Mouse (Mus musculus) A20 (cell line): ENCODE measurements around the gene Rbm47.

ENCODE experiments used
- DNase-seq: peaks from one replicate; pipeline ENCODE4 v3.0.0-alpha.2; 2011; ENCODE audit warnings: low read depth, low spot score

Rbm47 gene

DNA sequence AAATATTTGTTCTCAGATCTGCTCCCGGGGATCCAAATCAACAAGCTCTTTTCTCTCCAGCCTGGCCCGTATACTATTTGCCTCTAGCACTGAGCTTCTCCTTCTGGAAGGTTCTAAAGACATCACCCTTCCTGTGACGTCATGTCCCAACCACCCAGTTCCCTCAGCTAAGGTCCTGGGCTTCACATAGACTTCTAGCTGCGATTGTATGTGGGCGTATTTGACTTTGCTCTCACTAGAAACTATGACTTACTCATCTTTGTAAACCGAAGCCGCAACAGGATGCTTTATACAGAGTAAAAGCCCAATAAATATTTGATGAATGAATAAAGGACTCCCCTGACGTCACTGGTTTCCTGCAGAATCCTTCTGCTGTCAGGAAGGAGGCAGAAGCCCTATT lies 7.2 kb downstream of the Rbm47 start:
- no peak for DNase-seq

DNA sequence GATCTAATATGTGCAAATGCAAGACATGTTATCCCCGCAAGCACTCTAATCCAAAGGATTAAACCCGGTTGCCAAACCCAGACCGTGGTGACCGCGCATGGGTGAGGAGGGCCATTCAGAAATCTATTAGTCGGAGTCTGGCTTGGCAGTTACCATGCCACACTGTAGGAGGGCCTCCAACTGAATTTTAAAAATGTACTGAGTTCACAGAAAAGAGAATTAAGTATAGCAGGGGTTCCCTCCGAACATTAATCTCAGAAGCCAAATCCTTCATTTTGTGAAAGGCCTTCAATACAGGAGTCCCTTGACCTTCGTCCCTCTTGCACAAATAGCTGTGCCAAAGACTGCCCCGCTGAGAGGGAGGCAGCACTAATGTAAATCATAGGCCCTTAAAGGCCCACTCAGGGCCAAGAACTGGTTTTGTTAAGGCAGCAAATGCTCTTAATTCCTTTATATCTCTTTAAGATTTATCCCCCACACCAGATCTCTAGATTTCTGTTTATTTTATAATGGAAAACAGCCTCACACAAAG lies 16.4 kb downstream of the Rbm47 start:
- no peak for DNase-seq

DNA sequence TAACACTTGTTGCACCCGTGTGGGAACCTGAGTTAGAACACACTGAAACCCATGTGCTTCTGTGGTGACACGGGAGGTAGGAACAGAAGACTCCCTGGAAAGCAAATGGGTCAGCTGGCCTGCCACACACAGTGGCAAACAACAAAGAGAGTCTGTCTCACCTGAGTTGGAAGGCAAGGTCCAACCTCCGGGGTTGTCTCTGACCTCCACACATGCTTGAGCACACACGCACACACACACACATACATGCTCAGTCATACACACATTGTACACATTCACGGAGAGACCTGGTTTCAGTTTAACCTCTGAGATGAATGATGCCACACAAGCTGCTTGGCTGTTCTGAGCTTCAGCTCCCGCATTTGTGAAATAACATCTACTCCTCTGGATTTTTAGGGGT lies 18.3 kb downstream of the Rbm47 start:
- DNase-seq = no peak

DNA sequence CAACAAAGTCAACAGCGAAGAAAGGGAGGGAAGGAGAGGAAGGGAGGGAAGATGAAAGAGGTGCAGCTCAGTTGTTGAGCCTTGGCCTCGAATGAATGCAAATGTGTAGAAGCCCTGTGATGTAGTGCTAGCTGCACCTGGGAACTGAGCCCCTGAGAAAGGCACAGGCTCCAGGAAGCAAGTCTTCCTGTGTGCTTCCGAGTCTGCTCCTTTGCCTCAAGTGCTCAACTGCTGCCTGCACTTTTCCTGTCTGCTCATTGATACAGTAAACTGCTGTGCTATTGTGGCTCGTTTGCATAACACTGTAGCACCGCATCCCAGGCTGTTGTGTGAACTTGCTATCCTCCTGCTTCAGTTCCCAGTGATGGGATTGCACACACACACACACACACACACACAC lies 19.4 kb downstream of the Rbm47 start:
- no peak for DNase-seq

DNA sequence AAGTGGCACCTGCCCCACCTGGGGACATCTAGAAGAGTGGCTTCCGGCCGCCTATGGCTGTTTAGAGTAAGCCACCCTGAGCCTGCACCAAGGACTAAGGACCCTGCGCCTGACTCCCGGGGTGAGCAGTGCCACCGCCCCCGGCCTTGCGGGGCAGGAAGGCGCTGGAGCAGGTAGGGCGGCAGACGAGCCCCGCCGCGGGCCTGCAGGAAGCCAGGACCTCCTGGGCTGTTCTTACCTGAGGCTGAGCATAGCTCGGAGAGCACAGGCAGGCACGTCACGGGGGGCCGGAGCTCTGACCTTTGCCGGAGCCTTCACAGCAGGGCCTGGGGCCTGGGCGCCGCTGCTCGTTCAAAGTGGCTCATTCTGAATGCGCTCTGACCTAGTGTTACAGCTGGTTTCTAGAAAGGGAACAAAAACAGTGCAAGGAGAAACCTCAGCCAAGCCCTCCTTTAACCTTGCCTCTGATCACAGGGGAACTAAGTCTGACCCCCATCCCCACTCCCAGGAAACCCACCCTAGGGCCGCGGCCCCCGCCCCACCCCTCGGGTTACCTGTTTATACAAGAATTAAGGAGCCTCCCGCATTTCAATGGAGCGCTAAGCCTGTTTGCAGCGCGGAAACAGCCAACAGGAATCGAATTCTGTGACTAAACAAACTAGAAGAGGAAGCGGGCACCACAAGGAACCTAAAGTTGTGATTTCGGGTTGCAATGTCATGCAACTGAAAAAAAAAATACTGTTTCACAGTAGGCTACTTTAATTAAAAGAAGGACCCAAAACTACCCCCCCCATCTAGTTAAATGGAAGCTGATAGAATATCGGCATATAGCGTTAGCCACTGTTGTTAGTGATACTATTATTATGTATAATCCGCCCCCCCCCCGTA lies 21.4 kb downstream of the Rbm47 start:
- DNase-seq = peak; percentile 72

DNA sequence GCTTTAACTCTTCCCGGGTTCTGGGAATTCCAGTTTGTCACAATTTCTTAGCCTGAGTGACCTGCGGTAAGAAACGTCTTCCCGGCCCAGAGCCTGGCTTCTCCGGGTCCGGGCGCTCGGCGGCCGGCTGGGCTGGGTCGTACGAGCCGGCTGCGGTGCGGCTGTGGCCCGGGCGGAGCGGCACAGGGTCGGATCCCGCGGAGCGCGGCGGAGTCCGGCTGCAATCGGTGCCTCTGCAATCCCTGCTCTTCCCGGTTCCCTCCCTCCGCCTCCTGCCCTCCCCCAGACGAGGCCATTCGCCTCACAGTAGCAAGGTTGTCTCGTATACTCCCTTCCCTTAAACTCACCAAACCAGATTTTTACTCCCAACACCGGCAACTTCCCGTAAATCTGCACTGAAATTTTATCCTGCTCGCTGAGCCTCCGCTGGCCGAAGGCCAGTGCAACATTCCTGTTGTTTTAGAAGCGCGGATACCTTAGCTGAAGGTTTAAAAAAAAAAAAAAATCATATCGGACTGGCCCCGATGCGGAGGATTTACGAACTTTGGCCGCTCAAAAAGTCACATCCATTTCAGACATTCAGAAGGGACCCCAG lies 22.1 kb downstream of the Rbm47 start:
- DNase-seq = no peak

DNA sequence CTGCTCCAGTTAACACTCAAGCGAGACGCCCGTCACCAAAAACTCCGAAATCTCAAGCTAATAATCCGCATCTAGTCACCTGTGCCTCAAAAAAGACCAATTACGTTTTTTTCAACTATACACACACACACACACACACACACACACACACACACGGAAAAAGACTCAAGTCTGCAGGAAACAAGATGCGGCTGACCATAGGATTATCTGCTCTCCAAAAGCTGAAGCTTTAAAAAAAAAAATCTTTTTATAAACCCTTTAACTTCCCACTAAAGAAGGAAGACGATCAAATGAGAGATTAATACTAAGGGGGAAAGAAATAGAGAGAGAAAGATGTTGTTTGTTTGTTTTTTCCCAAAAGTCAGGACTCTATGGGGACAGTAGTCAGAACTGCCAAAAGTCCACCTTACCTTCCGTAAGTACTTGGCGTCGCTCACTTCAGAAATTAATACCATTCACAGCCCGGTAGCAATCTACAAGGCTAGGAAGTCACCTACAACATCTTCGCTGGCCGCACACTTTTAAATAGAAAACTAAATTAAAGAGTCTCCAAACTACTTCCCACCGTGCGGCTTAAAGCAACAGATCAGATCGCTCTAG lies 22.7 kb downstream of the Rbm47 start:
- no peak for DNase-seq

DNA sequence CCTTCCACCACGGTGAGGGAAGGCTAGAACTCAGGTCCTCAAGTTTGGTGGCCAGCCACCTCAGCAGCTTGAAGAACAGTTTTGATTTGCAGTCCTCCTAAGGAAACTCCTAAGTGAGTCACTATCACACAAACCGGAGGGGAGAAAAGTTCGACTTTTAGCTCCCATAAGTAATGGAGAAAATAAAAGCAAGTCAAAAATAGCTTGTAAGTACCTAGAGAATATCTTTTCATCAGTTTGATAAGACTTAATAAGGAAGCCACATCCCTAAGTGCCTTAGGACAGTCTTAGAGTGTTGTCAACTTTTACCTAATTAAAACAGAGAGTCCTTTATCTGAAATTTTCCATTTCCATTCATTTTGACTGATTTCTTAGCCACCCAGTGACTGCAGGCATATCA lies 23.3 kb downstream of the Rbm47 start:
- no peak for DNase-seq

DNA sequence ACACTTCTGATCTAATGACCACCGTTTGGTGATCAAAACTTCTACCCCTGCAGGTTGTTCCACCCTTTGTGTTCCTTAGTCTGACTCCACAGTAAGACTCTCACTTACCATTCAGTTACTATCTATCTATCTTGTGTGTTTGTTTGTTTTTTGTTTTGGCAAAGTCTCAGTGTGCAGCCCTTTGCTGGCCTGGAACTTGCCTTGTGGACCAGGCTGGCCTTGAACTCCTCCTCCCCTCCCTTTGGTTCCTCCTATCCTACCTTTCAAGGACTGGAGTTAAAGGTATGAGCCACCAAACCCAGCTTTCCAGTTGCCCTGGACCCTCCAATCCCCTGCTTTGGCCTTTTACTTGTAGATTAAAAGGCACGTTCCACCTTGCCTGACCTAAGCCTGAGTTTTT lies 23.8 kb downstream of the Rbm47 start:
- DNase-seq = no peak

DNA sequence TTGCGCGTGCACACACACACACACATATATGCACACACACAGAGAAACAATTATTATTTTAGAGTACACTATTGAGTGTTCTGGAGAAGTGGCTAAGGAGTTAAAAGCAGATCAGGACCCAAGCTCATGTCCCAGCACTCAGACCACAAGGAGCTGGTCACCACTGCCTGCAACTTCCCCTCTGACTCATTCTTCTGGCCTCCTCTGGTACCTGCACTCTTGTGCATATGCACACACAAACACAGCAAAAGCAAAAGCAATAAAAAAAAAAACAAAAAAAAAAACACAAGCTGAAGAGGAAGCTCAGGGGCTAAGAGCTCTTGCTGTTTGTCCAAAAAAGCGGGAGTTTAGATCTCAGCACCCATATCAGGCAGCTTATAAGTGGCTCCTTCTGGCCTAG lies 25.6 kb downstream of the Rbm47 start:
- no peak for DNase-seq

DNA sequence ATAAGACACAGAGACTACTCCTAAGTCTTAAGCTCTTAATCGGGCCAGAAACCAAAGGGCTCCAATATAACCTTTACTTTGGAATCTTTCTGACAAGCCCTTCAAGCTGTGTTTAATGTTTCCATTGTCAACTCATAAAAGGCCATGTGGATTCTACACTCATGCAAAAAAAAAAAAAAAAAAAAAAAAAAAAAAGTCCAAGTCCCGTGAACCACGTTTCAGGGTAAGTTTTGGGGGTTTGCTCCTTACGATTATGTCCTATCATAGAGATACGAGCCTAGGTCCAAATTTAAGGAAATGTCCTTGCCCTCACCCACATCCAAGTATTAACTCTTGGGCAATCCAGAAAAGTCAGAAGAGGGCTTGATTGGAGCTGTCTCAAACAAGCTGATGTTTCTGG lies 27.3 kb downstream of the Rbm47 start:
- no peak for DNase-seq

DNA sequence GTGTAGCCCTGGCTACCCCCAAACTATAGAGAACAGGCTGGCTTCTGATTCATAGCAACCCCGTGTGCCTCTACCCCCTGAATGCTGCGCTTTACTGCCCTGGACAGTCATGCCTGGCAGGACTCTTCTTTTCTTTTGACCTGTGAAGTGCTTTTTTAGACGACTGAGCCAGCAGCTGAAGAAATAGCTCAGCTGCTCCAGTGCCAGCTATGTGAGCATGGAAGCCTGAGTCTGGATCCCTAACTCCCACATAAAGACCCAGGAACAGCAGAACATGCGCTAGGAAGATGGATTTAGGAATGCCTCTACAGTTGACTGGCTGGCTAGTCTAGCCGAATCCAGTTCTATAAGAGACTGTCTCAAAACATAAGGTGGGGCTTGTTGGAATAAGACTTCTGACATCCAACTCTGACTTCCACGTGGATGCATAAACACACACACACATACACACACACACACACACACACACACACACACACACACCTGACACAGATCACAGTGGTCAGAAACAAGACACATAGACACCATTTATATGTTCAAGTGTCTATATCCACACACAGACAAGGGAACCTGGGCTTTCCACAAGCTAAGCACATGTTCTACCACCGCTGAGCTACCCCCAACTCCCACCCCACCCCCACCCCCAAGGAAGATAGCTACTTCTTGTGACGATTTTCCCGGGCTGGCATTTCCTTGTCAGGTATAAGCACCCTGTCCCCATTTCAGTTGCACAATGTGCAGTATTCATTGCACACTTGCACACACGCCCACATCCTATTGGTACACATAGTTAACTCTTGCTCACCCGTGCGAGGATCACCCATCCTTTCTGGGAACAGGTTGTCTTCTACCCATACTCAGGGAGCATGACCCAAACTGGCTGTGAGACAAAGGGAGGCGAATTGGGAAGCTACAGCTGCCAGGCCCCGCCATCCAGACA lies 29.6 kb downstream of the Rbm47 start:
- no peak for DNase-seq

DNA sequence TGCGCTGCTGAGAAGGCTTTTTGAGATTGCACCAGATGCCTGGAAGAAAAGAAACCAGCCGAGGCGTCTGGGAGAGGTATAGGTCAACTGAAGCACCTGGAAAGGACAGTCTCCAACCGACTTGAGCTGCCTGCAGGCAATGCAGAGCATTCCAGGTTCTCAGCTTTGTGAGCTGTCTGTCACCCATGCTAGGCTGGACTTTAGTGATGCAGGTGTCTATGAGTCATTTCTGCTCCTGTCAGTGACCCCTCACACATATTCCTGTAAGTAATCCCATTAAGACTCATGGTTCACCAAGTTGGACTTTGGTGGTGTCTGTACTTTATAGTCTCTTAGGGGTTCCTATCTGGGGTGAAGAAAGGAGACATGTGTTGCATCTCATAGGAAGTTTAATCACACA lies 31.4 kb downstream of the Rbm47 start:
- no peak for DNase-seq

DNA sequence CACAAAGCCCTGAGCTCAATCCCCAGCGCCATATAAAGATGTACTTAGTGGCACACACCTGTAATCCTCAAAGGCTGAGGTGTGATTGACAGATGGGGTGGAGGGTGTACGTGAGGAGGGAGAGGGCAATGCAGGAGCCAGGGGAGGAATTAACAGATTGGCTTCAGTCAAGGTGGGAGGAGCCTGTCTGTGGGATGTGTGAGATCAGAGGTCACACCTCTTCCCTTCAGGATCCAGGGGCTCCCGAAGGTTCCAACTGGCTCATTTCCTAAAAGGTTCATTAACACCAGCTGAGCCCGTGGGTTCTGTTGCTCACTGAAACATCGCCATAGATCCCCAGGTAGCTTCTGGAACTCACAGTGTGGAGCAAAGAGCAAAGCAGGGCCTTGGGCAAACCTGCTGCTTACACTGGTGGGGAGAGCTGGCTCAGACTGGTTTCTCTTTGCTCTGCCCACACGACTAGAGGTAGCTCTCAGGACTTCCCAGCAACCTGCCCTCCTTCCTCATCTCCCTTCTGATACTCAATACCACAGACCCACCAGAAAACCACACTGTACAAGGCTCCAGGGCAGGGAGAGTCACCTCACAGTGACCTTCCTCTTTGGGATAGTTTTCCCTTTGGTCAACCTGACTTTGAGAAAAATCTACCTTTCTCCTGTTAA lies 33.2 kb downstream of the Rbm47 start:
- DNase-seq = no peak

DNA sequence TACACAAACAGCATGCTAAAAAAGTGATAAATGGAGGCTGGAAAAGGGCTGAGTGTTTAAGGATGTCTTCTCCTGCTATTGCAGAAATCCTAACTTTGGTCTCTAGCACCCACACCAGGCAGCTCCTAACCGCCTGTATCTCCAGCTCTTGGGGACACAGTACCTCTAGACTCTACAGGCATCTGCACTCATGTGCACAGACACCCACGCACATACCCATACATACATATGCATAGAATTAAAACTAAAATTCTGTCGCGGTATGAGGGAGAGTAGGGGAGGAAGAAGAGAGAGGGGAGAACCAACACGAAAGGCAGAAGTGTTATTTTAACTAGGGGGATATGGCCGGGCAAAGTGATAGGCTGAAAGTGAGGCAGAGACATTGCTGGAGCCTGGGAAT lies 33.7 kb downstream of the Rbm47 start:
- DNase-seq = no peak

DNA sequence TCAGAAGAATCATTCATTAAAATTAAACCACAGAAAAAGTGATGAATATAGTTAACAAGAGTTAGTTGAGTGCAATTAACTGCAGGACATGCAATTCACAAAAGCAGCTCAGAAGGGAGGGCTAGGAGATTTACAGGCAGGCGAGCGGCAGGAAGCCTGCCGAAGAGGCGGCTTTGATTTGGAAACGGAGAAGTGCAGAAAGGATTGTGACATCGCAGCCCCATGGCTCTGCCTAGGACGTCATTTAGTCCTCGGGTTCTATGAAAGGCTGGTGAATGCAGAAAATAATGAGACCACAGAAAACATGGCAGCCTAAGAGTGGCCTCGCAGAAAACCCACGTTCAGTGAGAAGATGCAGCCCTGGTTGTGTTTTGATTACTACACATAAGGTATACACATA lies 34.3 kb downstream of the Rbm47 start:
- no peak for DNase-seq

DNA sequence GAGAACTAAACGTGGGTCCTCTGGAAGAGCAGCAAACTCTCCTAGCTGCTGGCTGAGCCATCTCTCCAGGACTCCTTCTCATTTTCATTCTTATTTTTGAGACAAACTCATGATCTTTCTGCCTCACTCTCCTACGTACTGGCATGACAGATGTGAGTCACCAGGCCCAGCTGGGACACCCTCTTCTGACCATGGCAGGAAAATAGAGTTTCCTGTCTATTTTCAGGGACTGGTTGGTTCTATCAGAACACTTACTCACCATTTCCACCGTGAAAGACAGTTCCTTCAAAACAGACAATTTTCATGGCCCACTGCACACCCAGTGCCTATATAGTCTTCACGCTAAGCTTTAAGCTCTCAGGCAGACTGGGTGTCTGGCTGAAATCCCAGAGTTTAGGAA lies 35.7 kb downstream of the Rbm47 start:
- no peak for DNase-seq

DNA sequence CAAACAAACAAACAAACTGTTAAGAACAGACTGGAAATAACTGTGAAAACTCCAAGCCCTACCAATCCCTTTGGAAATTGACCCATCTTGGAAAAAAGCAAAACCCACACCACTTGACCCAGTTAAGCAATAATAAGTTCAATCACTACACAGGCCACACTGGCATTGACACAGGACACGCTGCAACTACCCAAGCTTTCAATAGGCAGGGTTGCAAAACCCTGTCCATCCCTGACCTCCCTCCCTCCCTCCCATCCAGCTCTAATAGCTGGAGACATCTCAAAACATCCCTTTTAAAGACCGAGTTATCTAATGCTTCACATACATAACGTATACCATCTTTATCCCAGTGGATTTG lies 37.1 kb downstream of the Rbm47 start:
- DNase-seq = no peak

DNA sequence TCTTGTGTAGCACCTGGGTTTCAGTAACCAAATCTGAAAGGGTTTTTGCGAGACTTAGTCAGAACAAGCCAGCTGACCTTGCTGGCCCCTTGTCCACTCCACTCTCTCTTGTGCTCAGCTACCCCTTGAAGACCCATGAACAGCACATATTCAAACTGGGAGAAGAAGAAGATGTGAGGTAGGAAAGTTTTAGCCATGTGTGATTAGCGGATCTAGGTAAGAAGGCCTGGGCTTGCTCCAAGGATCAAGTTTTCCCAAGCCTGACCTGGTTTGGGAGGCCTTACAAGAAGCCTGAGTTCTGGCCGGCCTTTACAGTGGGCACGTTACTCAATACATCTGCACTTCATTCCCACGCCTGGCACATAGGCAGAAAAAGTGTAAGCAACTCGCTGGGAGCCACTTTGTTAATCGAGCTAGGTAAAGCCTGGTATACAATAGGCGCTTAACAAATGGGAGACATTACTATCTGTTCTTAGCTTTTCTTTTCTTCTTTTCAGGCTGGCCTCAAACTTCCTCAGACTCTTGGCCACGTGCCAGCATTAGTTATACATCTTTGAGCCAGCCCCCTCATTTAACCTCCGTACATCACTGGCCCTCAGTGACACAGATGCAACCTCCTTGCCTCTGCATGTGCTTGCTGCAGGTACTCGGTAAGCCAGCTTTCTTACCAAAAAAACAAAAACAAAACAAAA lies 37.6 kb downstream of the Rbm47 start:
- no peak for DNase-seq

DNA sequence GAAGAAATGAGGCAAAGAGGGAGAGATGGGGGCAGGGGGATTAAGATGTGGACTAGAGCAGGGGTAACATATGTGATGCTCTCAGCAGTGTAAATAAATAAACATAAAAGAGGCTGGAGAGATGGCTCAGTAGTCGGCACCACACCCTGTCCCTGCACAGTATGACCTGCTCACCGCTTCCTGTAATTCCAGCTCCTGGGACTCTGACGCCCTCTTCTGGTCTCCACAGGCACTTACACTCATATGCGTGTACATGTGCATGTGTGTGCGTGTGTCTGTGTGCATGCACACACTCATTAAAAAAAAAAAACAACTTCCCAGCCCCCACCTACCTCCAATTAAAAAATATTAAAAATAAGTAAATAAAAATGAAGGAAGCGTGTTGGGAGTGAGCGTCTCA lies 38.3 kb downstream of the Rbm47 start:
- peak; percentile 44 for DNase-seq

DNA sequence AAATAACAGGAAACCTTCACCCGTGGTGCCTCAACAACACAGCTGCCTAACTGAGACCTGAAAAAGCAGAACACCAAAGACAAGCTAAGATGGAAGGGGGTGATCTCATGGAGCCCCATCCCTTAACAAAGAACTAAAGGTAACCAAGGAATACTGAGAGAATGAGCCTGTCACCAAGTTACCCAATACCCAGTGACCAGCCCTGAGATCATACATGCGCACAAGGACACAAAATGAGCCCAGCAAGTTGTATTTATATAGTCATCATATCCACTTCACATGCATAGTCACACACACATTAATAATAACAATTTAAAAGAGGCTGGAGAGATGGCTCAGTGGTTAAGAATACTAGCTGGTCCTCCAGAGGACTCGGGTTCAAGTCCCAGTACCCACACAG lies 44.0 kb downstream of the Rbm47 start:
- no peak for DNase-seq
